Mouse (Mus musculus) liver, postnatal 0 days (tissue): ENCODE measurements at regions not wholly inside any gene's neighbourhood (a gene's known extent, or its start where the extent isn't known, plus 50 kb on each side); places are given as distances from the start of the nearest gene placed in this dataset.

Source experiments
- CTCF ChIP-seq: sonication (generic); IDR thresholded peaks from 2 replicates; pipeline ENCODE4 v1.5.1; 2016; ENCODE audit warnings: antibody characterized with exemption, low read depth
- EP300 ChIP-seq: IDR thresholded peaks from 2 replicates; pipeline ENCODE4 v1.6.1; 2016; ENCODE audit warnings: antibody characterized with exemption, low read depth, mild to moderate bottlenecking

- no peak for TF ChIP-seq CTCF
- no peak for TF ChIP-seq EP300
Observed at GRCm38 (mm10) chr6:116946083-116946732, 222.1 kb upstream of the Cxcl12 start.
